Mouse (Mus musculus) lung, postnatal 0 days (tissue): ENCODE measurements at regions not wholly inside any gene's neighbourhood (a gene's known extent, or its start where the extent isn't known, plus 50 kb on each side); places are given as distances from the start of the nearest gene placed in this dataset.

Experiments used
- ATAC-seq: fragments of 200-750 bp; cut with Nextera tagmentation; 2 replicates; pipeline ENCODE4 v1.8.0; 2017; ENCODE audit warnings: moderate library complexity
- DNase-seq: peaks from one replicate; pipeline ENCODE4 v3.0.0-alpha.2; 2016; ENCODE audit warnings: low spot score
- H3K27ac ChIP-seq: fragments of 300-500 bp; sonication (generic); 2 replicates; pipeline ENCODE4 v1.5.1; 2014; ENCODE audit warnings: antibody characterized with exemption, mild to moderate bottlenecking, low read length, mixed read lengths
- H3K27me3 ChIP-seq: fragments of 300-500 bp; sonication (generic); replicated peaks from 2 replicates; pipeline ENCODE4 v1.6.1; 2014; ENCODE audit warnings: low read length, mixed read lengths; ENCODE audit not compliant: insufficient read depth
- H3K36me3 ChIP-seq: fragments of 300-500 bp; sonication (generic); 2 replicates; pipeline ENCODE4 v1.6.1; 2014; ENCODE audit warnings: low read length, mixed read lengths; ENCODE audit not compliant: insufficient read depth
- H3K4me1 ChIP-seq: fragments of 300-500 bp; sonication (generic); 2 replicates; pipeline ENCODE4 v1.6.1; 2014; ENCODE audit warnings: antibody characterized with exemption, low read depth, low read length, mixed read lengths; ENCODE audit not compliant: insufficient read depth
- H3K4me2 ChIP-seq: fragments of 300-500 bp; sonication (generic); replicated peaks from 2 replicates; pipeline ENCODE4 v1.6.1; 2014; ENCODE audit warnings: low read depth, mild to moderate bottlenecking, low read length, moderate library complexity, mixed read lengths
- H3K4me3 ChIP-seq: fragments of 300-500 bp; sonication (generic); 2 replicates; pipeline ENCODE4 v1.5.1; 2014; ENCODE audit warnings: low read depth, low read length
- H3K9ac ChIP-seq: fragments of 300-500 bp; sonication (generic); replicated peaks from 2 replicates; pipeline ENCODE4 v1.6.1; 2014; ENCODE audit warnings: low read depth, mild to moderate bottlenecking
- H3K9me3 ChIP-seq: fragments of 300-500 bp; sonication (generic); 2 replicates; pipeline ENCODE4 v1.6.1; 2016; ENCODE audit warnings: low read length, mixed read lengths
- CTCF ChIP-seq: IDR thresholded peaks from 2 replicates; pipeline ENCODE4 v1.5.1; 2016; ENCODE audit warnings: antibody characterized with exemption, mild to moderate bottlenecking
- EP300 ChIP-seq: IDR thresholded peaks from 2 replicates; pipeline ENCODE4 v1.6.1; 2016; ENCODE audit warnings: antibody characterized with exemption, mild to moderate bottlenecking, control low read depth
- WGBS: fragments of 180-500 bp; shearing (Covaris S2); extraction: QIAGEN DNeasy Blood & Tissue Kit; methylation state at CpG from one replicate; pipeline ENCODE4 v1.1.7; 2014; 5-methylcytosine and 5-hydroxymethylcytosine counted together

DNA sequence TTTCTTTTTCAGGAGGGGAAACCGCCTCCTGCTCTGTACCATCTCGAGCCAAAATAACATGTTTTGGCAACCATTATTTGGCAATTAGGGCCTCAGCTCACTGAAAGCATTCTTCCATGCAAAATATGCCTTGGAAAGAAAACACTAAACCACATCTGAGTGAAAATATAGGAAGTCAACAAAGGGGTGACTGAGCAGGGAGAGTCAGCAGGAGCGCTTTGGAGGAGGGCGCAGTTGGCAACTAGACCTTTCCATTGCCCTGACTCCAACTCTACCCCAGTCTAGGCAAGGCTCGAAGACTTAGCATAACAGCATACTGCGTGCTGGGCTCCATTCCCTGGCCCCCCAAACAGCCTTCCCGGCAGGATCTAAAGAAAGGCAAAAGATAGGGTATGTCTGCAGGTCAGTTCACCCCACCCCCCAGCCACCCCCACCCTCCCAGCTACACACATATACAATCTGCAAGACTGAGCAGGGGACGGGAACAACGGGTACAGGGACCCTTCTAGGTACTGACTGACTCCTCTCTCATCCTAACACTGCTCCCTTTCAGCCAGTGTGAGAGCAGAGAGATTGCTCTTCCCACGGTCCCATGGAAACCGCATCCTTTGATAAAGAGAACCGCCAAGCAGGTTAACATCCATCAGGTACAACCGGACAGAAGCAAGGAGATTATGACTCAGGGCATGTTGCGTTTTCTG is 163.5 kb upstream of the Lef1 start:
- H3K4me2 ChIP-seq, result peak overlapping the region; percentile 67
- H3K27me3 ChIP-seq, result no peaks in the 10 kb centered on the region
- TF ChIP-seq EP300 (no peak), CTCF (no peak)
- H3K36me3 ChIP-seq, result no peaks in the 10 kb centered on the region
- no peaks in the 10 kb centered on the region for H3K9me3 ChIP-seq
- H3K27ac ChIP-seq, result no peak overlapping the region
- no peak for ATAC-seq
- no peak overlapping the region for H3K9ac ChIP-seq
- peaks cover 8% of the 10 kb centered on the region; the same call in 1 of the 2 replicates for H3K4me1 ChIP-seq
- 83% methylated on average over 14 of the region's 14 CpGs for WGBS
- DNase-seq, result no peak
- no peak overlapping the region for H3K4me3 ChIP-seq

DNA sequence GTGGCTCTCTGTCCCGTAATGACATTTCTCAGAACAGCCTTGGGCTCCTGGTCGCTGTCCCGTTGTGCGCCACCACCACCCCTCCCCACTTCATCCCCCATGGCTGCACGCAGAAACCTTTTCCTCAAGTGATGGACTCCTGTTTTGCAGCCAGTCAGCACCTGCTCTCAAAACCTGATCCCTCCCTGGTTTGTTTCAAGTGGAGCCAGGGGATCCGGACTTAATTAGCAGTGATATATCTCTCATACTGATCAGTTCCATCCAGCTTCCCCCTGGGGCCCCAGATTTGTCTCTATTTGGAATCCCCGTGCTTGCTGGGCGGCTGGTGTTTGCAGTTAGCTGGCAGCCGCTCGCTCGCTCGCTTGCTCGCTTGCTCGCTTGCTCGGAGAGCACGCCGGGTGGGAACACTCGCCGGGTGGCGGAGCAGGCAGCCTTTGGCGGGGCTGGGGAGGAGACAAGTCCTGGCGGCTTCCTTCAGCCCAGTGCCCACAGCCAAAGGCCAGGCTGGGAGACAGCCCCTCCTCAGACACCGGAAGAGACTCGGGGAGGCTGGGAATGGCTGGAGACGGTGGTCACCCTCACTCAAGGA is 164.3 kb upstream of the Lef1 start:
- WGBS, result under 1% methylated on average over 25 of the region's 25 CpGs
- Histone ChIP-seq H3K4me1 (peaks cover 8% of the 10 kb centered on the region; the same call in 1 of the 2 replicates), H3K27ac (peak overlapping the region; percentile 60; the same call in 1 of the 2 replicates), H3K4me3 (peak overlapping the region; percentile 20), H3K4me2 (peak overlapping the region; percentile 67), H3K27me3 (no peaks in the 10 kb centered on the region), H3K9me3 (no peaks in the 10 kb centered on the region), H3K36me3 (no peaks in the 10 kb centered on the region), H3K9ac (no peak overlapping the region; the same call in 1 of the 2 replicates)
- DNase-seq (peak; percentile 54), ATAC-seq (peak; percentile 74)
- TF ChIP-seq EP300 (no peak), CTCF (peak; percentile 10; the same call in 1 of the 2 replicates)

DNA sequence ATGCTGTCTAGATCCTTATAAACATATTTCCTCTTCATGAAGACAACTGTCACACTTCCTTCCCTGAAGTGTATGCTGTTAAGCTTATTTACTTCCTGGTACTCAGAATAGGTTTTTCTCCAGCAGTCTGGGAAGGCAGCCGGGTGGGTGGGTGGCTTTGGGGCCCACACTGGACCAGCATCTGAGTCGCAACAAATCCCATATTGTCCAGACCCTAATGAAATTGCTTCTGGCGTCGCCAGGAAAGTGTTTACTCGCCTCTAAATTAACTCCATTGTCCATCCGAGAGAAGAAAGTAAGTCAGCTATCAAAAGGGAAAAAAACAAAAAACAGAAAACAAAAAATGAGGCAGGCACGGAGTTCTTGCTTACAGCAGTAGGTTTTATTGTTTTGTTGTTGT is 164.9 kb upstream of the Lef1 start:
- ATAC-seq (no peak), DNase-seq (no peak)
- H3K9ac ChIP-seq, result no peak overlapping the region
- WGBS, result 25% methylated on average over 7 of the region's 7 CpGs
- no peaks in the 10 kb centered on the region for H3K9me3 ChIP-seq
- peak overlapping the region; percentile 67 for H3K4me2 ChIP-seq
- H3K4me1 ChIP-seq, result peaks cover 8% of the 10 kb centered on the region; the same call in 1 of the 2 replicates
- H3K36me3 ChIP-seq, result no peaks in the 10 kb centered on the region
- no peaks in the 10 kb centered on the region for H3K27me3 ChIP-seq
- TF ChIP-seq CTCF, result no peak
- TF ChIP-seq EP300, result no peak
- H3K4me3 ChIP-seq, result no peak overlapping the region
- H3K27ac ChIP-seq, result no peak overlapping the region

- peaks cover 8% of the 10 kb centered on the region; the same call in 1 of the 2 replicates for H3K4me1 ChIP-seq
- H3K36me3 ChIP-seq, result no peaks in the 10 kb centered on the region
- H3K4me2 ChIP-seq, result no peak overlapping the region
- TF ChIP-seq EP300 (no peak), CTCF (no peak)
- no peaks in the 10 kb centered on the region for H3K9me3 ChIP-seq
- H3K4me3 ChIP-seq, result no peak overlapping the region
- 95% methylated on average over 6 of the region's 6 CpGs for WGBS
- H3K27me3 ChIP-seq, result no peaks in the 10 kb centered on the region
- H3K9ac ChIP-seq, result no peak overlapping the region
- no peak overlapping the region for H3K27ac ChIP-seq
- ATAC-seq, result no peak
- DNase-seq, result no peak
Measured at GRCm38 (mm10) chr3:130944241-130944640, 166.0 kb upstream of the Lef1 start.

DNA sequence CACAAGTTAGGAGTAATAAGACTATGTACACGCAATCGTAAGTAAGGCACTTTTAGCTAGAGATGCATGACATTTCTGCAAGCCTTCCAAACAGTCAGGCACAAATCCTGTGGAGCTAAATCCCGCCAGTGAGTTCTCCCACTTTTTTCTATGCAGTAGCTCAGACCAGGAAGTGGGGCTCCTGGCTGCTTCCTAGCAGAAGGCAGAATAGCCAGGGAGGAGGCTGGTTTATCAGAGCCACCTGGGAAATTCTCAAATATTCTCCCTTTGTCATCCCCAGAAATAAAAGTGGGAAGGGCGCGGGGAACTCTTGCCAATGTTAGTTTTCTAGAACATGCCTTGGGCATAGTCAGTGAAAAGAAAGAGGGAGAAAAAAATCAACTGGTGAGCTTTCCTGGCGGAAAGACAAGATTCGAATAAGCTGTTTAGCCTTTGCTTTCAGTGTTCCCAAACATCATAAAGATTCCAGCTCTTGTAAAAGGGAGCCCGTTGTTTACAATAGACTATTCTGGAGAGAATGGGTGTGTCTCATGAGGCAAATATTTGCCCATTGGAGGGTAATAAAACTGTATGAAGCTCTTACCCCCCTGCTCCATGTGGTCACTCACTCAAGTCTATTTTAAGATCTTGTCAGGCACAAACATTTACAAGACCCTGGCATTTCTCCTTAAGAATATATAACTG is 167.2 kb upstream of the Lef1 start:
- Histone ChIP-seq H3K4me3 (no peak overlapping the region), H3K9me3 (no peaks in the 10 kb centered on the region), H3K9ac (no peak overlapping the region), H3K36me3 (no peaks in the 10 kb centered on the region), H3K4me2 (no peak overlapping the region), H3K4me1 (peaks cover 8% of the 10 kb centered on the region; the same call in 1 of the 2 replicates), H3K27me3 (no peaks in the 10 kb centered on the region), H3K27ac (peak overlapping the region; percentile 17; the same call in 1 of the 2 replicates)
- WGBS, result 37% methylated on average over 8 of the region's 8 CpGs
- ATAC-seq (peak; percentile 58), DNase-seq (peak; percentile 62)
- no peak for TF ChIP-seq CTCF
- TF ChIP-seq EP300, result no peak; the same call in 1 of the 2 replicates

- 68% methylated on average over 5 of the region's 5 CpGs for WGBS
- no peak overlapping the region for H3K27ac ChIP-seq
- no peak for TF ChIP-seq EP300
- no peak; the same call in 1 of the 2 replicates for TF ChIP-seq CTCF
- H3K9me3 ChIP-seq, result no peaks in the 10 kb centered on the region
- no peaks in the 10 kb centered on the region for H3K36me3 ChIP-seq
- no peak overlapping the region for H3K9ac ChIP-seq
- ATAC-seq (0 out of 2 replicates have a peak, but pooled peaks have one; percentile 40), DNase-seq (peak; percentile 62)
- H3K4me3 ChIP-seq, result no peak overlapping the region
- H3K4me1 ChIP-seq, result peaks cover 1% of the 10 kb centered on the region; the same call in 1 of the 2 replicates
- H3K4me2 ChIP-seq, result no peak overlapping the region
- H3K27me3 ChIP-seq, result no peaks in the 10 kb centered on the region
Measured at GRCm38 (mm10) chr3:130940302-130940867, 169.9 kb upstream of the Lef1 start.
